Mouse (Mus musculus): Measurements from ENCODE around the gene Olfr1301. TPM values are rescaled to one million over a fixed set of nuclear protein-coding genes. Genes with fewer than 3 reads are reported as not detected.

Gene Olfr1301
- polyA plus RNA-seq (2016; fragmentation: Nextera tagmentation; extraction: Ambion mirVana) = not detected in 2 replicates

- Histone ChIP-seq H3K4me1 (no peaks in the 10 kb centered on the region), H3K9me3 (no peaks in the 10 kb centered on the region), H3K27me3 (replicated peaks; ENCODE audit: low read depth, poor library complexity, severe bottlenecking) (no peaks in the 10 kb centered on the region), H3K27ac (replicated peaks) (no peak within 1 kb of the TSS), H3K4me3 (no peak within 1 kb of the TSS), H3K36me3 (replicated peaks) (no peaks in the 10 kb centered on the region)
- no peak for DNase-seq (ENCODE audit: low spot score)
- WGBS = 83% methylated on average over 3 of the region's 3 CpGs
Measured at GRCm38 (mm10) chr2:111750706-111751105, at the start of gene Olfr1301. Gene Olfr1301 (plus strand): TSS chr2:111751006.

GRCm38 (mm10) chr2:111726739-111727138, 24.1 kb upstream of the Olfr1301 start:
- H3K27ac ChIP-seq (replicated peaks) = no peak overlapping the region
- no peak for DNase-seq (ENCODE audit: low spot score)
- H3K36me3 ChIP-seq (replicated peaks) = no peaks in the 10 kb centered on the region
- no peaks in the 10 kb centered on the region for H3K4me1 ChIP-seq
- no peak overlapping the region for H3K4me3 ChIP-seq
- H3K9me3 ChIP-seq = no peaks in the 10 kb centered on the region
- no peaks in the 10 kb centered on the region for H3K27me3 ChIP-seq (replicated peaks; ENCODE audit: low read depth, poor library complexity, severe bottlenecking)

GRCm38 (mm10) chr2:111777129-111777528, 26.3 kb downstream of the Olfr1301 start, which contains the start of gene Olfr1302:
Gene Olfr1302 (plus strand): TSS chr2:111777429.
- WGBS = 79% methylated on average over 2 of the region's 2 CpGs
- no peaks in the 10 kb centered on the region for H3K9me3 ChIP-seq
- H3K4me1 ChIP-seq = no peaks in the 10 kb centered on the region
- no peak within 1 kb of the TSS for H3K27ac ChIP-seq (replicated peaks)
- no peaks in the 10 kb centered on the region for H3K36me3 ChIP-seq (replicated peaks)
- no peaks in the 10 kb centered on the region for H3K27me3 ChIP-seq (replicated peaks; ENCODE audit: low read depth, poor library complexity, severe bottlenecking)
- H3K4me3 ChIP-seq = no peak within 1 kb of the TSS
- DNase-seq (ENCODE audit: low spot score) = no peak

Other genes starting within 250 kb of the Olfr1301 start
- not detected in 2 replicates for gene Olfr1293-ps, start 225.8 kb upstream of the Olfr1301 start, polyA plus RNA-seq (2016; fragmentation: Nextera tagmentation; extraction: Ambion mirVana)
- not detected in 2 replicates for gene Olfr1294, start 210.7 kb upstream of the Olfr1301 start, polyA plus RNA-seq (2016; fragmentation: Nextera tagmentation; extraction: Ambion mirVana)
- not detected in 2 replicates for gene Olfr1295, start 181.3 kb upstream of the Olfr1301 start, polyA plus RNA-seq (2016; fragmentation: Nextera tagmentation; extraction: Ambion mirVana)
- not detected in 2 replicates for gene Olfr1297, start 124.5 kb upstream of the Olfr1301 start, polyA plus RNA-seq (2016; fragmentation: Nextera tagmentation; extraction: Ambion mirVana)
- not detected in 2 replicates for gene Olfr1298, start 101.8 kb upstream of the Olfr1301 start, polyA plus RNA-seq (2016; fragmentation: Nextera tagmentation; extraction: Ambion mirVana)
- gene Olfr1299, start 89.6 kb upstream of the Olfr1301 start, polyA plus RNA-seq (2016; fragmentation: Nextera tagmentation; extraction: Ambion mirVana) = not detected in 2 replicates
- gene Olfr1302, start 26.4 kb downstream of the Olfr1301 start, polyA plus RNA-seq (2016; fragmentation: Nextera tagmentation; extraction: Ambion mirVana) = not detected in 2 replicates
- not detected in 2 replicates for gene Olfr1303, start 69.3 kb downstream of the Olfr1301 start, polyA plus RNA-seq (2016; fragmentation: Nextera tagmentation; extraction: Ambion mirVana)
- not detected in 2 replicates for gene Olfr1305, start 126.1 kb downstream of the Olfr1301 start, polyA plus RNA-seq (2016; fragmentation: Nextera tagmentation; extraction: Ambion mirVana)
- gene Olfr1306, start 165.3 kb downstream of the Olfr1301 start, polyA plus RNA-seq (2016; fragmentation: Nextera tagmentation; extraction: Ambion mirVana) = not detected in 2 replicates
- 0.01 TPM in 1 of 2 replicates, not detected in the other for gene Olfr1307, start 198.4 kb downstream of the Olfr1301 start, polyA plus RNA-seq (2016; fragmentation: Nextera tagmentation; extraction: Ambion mirVana)
- not detected in 2 replicates for gene Olfr1308, start 213.9 kb downstream of the Olfr1301 start, polyA plus RNA-seq (2016; fragmentation: Nextera tagmentation; extraction: Ambion mirVana)
- gene Olfr1309, start 239.3 kb downstream of the Olfr1301 start, polyA plus RNA-seq (2016; fragmentation: Nextera tagmentation; extraction: Ambion mirVana) = not detected in 2 replicates